Mouse (Mus musculus): ENCODE measurements around the gene Islr.
A peak's percentile ranks its signal among the peaks of the same experiment; 100 is the strongest.
"Not testable (repeated sequence)": the region's sequence is repeated elsewhere in the genome, so short reads cannot be mapped to it uniquely, and the experiment has no call there.

Islr gene

DNA sequence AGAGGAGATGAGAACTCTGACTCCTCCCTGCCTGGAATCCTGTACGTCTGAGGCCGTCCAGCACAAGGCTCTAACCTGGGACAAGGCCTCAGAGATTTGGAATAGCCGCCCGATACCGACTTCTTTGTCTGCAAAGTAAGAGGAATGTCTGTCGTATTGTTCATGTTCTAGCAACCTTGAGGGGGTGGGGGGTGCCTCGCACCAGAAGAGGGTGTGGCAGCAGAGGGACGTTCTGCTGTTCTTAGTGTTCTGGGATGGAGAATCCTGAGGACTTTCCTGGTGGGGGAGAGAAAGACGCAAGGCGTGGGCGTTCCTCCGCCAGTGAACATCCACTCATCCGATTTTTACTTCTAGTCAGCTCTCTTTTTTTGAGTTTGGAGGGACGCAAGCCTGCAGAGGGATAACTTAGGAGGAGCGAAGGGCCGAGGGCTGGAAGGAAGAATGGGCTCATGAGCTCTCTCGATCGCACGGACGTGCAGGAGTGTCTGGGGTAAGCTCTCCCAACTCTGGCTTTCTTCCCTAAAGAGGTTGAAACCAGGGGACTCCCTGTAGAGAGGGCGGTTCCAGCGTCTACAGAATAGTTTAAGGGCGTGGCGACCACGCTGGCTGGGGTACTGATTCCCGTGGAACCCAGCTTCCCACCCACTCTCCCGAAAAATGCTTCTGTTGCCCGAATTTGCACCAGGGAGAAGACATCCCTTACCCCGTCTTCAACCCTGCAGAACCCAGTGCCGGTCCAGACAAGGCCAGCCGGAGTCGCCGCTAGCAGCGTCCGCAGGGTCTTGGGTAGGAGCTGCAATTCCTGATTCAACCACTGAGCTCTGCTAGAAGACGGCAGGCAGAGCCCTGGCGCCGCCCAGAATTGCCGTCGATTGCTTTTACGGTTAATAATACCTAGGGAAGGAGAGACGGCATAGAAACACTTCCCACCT, at the start of gene Islr, which contains the start of gene Islr2:
Islr (minus strand) TSS at position 791 of the 932 bp plus-strand sequence.
Islr2 (minus strand) TSS at position 804 of the 932 bp plus-strand sequence.
- ATAC-seq (ENCODE audit: low TSS enrichment), result no peak

DNA sequence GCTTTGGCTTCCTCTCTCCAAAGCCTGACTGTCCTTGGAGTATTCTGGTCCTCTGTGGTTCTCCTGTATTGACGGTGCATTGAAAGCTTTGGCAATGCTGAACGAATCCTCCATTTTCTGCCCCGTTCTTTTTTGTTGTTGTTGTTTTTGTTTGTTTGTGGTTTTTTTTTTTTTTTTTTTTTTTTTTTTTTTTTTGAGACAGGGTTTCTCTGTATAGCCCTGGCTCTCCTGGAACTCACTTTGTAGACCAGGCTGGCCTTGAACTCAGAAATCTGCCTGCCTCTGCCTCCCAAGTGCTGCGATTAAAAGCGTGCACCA, 49.7 kb upstream of the Islr start:
- not testable (repeated sequence) for ATAC-seq (ENCODE audit: low TSS enrichment)

DNA sequence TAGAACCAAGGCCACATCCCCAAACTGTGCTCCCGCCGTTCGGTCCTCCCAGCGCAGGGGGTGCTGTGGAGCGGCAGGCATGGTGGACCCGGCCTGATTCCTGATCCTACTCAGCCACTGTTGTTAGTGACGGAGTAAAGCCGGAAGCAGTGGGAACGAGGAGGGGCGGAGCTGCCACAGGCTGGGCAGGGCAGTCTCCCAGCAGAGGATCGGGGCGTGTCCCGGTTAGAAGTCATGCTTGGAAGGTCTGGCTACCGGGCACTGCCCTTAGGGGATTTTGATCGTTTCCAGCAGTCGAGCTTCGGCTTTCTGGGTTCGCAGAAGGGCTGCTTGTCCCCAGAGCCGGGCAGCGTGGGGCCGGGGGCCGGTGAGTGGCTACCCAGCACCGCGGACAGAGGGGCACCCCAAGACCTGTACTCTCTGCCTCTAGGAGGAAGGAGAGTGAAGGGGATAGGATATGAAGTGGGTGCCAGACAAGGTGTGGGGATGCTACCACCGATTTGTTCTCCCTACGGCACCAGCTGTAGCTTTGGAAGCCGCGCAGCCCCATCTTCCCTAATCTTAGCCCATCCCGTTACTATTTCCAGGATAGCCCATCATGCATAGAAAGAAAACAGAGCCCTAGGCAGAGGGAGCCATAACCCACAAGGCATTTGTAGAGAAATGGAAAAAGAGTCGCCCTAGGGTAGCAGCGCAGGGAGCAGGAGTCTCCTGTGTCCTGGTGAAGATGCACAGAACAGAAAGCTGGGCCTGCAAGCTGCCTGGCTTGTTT, 49.1 kb upstream of the Islr start, which contains the start of gene Stoml1:
Stoml1 (plus strand) TSS at position 132 of the 772 bp plus-strand sequence.
- ATAC-seq (ENCODE audit: low TSS enrichment), result peak; percentile 96

DNA sequence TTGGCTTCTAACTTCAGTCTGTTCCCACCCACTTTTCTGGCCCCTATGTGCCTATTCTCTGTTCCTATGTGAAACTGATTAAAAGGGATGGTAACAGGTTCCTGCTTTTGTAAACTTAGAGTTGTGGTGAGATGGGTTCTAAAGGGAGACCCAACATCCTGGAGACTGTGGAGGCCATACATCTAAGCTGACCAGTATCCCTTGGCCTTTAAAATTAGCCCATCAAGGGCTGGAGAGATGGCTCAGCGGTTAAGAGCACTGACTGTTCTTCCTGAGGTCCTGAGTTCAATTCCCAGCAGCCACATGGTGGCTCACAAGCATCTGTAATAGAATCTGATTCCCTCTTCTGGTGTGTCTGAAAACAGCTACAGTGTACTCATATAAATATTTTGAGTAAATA, 46.6 kb upstream of the Islr start:
- ATAC-seq (ENCODE audit: low TSS enrichment), result not testable (repeated sequence)

DNA sequence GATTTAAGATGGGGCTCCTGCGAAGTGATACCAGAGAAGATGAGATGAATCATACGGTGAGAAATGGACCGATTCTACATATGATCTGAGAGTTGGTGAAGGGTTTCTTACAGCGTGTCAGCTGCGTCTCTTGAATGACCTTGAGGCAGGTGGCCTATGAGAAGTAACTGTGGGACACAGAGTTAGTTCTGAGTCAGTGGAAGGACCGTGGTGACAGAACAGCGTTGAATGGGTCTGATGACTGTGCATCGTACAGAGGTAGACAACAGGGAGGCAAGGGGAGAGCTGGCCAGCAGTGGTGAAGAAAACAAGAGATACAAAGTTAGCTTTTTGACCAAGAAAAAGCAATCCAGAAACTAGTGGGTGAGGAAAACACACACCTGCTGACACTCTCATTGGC, 46.2 kb upstream of the Islr start:
- ATAC-seq (ENCODE audit: low TSS enrichment), result no peak

DNA sequence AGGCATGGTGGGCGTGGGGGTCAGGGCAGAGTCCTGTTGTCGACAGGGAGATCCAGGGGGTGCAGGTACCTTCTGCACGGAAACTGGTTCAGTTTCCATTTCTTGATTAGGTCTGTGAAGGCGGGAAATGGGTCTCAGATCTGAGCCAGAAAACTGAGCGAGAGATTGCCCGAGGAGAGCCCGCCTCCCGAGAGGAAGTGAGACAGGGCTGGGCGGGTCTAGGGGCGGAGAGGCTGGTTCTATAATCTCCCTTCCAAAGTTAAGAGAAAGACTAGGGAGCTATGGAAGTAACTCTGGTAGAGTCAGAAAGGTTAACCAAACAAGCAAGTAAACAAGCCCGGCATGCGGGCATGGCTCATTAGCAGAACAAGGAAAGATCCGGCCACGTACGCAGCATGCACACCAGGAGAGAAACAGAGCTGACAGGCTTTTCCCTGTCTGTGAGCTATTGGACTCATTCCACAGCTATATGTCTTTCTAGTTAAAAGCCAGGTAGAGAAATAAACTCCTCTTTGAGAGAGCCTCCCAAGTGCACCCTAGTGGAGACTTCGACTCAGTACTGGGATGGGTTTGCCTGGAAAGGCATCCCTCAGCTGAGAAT, 45.6 kb upstream of the Islr start, which contains the start of gene Pml:
Pml (minus strand) TSS at position 195 of the 601 bp plus-strand sequence.
- ATAC-seq (ENCODE audit: low TSS enrichment), result peak; percentile 76

DNA sequence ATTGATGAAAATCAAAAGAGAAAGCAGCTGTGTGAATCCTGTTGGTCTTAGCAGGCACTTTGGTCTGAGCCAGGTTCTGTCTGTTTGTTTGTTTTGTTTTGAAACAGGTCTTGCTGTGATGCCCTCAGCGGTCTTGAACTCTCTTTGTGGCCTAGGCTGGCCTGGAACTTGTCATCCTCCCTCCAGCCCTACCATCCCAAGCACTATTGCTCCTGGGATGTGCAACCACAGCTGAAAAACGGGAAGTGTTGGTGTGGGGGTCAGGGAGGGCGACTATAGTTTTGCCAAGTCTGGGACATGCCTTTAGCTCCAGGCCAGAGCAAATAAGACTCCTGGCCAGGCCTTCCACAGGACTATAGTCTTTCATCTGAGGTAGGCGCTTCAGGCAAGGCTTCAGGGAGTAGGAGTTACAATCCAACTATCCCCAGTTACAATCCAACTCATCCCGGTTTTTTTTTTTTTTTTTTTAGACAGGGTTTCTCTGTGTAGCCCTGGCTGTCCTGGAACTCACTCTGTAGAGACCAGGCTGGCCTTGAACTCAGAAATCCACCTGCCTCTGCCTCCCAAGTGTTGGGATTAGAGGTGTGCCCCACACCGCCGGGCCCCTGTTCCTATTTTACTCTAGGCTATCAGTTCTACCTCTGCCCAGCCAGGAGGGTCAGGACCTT, 44.8 kb upstream of the Islr start:
- ATAC-seq (ENCODE audit: low TSS enrichment), result no peak

DNA sequence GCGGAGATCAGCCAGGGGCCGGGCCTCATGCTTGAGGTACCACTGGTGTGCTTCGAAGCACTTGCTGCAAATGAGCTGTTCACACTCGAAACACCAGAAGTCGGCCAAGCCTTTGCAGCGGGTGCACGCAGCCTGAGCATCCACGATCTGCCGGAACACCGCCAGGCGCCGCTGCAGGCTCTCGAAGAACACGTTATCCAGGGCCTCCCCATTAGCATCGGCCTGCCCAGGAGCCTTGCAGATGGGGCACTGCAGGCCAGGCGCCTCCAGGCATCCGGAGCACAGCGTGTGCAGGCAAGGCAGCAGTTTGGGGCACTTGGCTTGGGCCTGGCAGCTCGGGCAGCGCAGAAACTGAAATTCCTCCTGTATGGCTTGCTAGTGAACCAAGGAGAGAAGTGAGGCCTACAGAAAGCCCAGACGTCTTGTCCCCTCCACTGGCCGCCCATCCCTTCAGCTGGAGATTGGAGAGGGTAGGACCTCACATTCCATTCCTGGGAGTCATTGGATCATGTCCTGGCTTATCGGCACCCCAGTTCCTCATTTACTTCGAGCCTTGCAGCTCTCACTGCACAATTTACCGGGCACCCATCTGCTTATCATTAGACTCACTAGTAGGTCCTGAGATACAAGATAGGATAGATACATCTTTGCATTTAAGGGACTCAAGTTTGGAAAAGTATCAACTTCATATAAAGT, 43.1 kb upstream of the Islr start:
- peak; percentile 73 for ATAC-seq (ENCODE audit: low TSS enrichment)

DNA sequence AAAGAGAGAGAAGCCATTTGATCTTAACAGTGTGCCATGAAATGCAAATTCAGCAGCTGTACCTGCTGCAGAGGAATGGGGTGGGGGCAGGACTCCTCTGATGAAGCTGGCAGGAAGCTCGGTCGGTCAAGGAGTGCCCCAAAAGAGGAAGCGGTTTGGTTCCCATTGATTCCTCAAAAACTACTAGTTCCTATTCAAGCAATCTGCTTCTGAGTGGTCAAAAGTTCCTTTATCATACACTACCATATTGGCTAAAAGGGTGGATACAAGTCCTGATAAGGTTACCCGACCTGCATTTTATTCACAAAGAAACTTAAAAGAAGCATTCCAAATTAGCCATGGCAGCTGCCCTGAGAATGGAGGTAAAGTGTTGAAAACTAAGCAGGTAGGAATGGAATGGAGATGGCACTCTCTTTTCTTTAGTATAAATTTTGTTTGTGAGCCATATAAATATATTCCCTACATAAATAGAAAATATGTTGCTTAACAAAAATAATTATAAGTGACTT, 42.0 kb upstream of the Islr start:
- no peak for ATAC-seq (ENCODE audit: low TSS enrichment)

DNA sequence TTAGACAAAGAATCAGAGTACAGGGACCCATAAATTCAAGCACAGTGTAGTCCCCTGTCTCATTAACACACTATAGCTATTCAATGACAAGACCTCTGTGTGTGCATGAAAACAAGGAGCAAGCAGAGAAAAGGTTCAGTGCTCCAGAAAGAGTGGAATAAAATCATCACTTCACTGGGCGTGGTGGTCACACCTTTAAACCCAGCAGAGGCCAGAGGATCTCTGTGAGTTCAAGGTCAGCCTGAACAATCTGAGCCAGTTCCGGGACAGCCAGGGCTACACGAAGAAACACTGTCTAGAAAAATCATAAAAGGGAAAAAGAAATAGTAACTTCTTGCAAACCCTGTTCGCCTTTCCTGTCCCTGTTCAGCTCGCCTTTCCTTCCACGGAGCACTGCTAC, 39.6 kb upstream of the Islr start:
- ATAC-seq (ENCODE audit: low TSS enrichment), result no peak

DNA sequence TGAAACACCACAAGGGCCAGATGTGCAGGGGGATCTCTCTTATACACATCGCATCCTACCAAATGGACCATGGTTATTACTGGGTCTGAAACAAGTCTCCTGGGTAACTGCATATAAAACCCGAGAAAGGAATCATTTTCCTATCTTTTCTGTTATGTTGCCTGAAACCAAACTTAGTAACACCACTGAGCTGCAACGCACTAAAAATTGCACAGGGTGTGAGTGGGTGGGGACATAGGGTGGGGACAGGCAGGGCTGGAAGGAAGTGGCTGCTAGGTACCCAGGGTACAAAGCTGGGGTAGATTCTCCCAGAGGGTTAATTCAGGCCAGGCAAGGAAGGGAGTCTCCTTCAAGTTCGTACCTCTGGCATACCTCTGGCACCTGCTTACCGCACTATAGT, 38.6 kb upstream of the Islr start:
- ATAC-seq (ENCODE audit: low TSS enrichment), result peak; percentile 83

DNA sequence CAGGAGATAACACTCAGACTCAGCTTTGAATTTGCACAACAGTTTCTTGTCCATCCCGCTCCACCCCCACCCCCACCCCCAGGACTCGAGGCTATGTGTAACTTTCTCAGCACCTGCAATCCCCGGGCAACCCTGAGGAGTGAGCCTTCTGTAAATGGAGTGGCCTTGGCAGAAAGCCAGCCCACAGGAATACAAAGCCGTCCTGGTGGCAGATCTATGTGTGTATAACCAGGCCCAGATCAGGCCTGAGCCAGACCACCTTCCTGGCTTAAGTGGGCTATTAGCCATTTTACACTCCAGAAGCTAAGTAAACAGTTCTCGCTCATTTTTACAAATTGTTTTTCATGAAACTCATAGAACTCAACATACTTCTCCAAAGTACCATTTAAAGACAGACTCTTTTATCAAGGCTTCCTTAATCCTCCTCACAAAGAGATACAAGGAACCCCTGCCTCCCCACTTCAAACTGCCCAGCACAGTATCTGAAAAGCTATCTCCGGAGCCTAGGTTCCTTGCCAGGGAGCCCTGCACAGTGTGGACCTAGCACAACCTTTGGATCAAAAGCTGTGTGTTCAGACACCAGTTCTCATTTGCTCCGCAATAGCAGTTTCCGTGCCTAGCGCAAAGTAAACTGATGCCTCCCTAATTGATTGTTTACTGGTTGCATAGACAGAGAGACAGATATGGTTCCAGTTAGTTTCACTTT, 37.8 kb upstream of the Islr start:
- ATAC-seq (ENCODE audit: low TSS enrichment), result no peak

DNA sequence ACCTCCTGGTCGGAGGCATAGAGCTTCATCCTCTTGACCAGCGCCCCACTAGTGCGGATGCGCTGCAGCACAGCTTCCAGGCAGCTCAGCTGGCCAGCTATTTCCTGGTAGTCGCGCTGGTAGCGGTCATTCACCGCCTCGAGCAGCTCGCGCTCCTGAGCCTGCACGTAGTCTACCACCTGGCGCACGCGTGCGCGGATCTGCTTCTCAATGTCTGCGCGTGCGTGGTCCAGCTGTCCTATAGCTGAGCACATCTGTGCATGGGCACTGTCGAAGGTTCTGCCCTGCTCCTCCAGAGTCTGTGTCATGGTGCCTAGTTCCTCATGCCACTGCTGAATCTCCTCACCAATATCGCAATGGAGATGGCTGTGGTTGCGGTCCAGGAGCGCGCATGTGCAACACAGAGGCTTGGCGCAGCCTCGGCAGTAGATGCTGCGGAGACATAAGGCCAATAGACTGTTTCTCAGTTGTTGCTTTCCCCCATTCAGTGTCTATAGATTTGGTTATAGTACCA, 30.5 kb upstream of the Islr start:
- ATAC-seq (ENCODE audit: low TSS enrichment), result no peak

DNA sequence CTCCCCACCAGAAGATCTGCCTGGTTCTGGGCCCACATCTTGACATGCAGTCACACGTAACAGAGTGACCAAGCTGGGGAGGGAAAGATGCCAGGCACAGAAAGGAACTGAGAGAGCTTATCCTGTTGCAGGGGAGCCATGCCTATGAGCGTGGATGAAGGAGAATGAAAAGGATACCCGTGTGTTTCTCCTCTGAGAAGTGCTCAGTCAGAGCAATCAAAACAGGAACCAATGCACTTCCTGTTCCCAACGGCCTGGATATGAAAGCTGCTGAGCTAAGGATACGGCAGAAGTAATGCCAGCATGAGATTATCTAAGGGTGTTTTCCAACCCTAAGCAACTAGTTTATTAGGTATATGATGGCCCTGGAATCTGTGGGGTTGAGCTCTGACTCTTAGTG, 28.3 kb upstream of the Islr start:
- no peak for ATAC-seq (ENCODE audit: low TSS enrichment)

DNA sequence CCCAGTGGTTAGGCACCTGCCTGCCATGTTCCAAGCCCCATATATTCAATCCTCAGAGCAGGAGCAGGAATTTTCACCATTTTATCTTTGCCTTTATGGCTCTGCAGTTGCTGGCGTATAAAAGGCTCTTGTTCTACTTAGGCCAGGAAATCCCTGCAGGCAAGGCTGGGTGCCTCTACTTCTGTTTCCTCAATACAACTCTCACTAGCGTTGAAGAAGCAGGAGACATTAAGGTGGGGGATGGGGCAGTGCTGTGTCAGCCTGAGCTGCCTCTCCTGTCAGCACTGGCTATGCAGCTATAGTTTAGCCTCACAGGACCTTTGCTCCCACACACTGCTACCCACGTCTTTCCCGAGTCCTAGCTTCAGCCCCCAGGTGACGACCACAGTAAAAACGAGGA, 27.6 kb upstream of the Islr start:
- ATAC-seq (ENCODE audit: low TSS enrichment), result no peak

DNA sequence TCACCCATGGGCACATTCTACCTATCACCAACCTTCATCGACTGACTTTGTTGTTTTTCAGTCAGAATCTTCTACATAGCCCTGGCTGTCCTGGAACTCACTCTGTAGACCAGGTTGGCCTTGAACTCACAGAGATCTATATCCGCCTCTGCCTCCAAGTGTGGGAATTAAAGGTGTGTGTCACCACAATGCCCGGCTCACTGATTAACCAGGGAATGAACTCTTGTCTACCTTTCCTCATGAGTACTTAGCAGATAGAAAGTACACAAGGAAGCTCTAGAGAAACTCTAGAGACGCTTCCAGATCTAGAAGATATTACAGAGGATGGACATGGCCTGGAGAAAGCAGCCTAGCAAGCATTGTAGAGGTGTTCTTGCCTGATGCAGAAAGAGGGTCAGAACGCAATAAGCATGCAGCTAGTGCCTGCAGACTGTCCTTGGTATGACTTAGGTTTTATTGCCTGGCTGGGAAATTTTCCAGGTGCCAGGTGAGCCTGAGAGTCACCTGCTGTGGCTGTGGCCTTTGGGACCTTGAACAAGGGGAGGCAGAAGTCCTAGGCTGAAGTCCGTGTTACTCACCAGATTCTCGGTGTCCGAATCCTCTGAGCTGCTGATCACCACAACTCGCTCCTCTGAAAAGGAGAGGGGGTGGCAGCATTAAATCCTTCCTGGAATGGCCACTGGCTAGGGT, 24.8 kb upstream of the Islr start:
- ATAC-seq (ENCODE audit: low TSS enrichment), result no peak

DNA sequence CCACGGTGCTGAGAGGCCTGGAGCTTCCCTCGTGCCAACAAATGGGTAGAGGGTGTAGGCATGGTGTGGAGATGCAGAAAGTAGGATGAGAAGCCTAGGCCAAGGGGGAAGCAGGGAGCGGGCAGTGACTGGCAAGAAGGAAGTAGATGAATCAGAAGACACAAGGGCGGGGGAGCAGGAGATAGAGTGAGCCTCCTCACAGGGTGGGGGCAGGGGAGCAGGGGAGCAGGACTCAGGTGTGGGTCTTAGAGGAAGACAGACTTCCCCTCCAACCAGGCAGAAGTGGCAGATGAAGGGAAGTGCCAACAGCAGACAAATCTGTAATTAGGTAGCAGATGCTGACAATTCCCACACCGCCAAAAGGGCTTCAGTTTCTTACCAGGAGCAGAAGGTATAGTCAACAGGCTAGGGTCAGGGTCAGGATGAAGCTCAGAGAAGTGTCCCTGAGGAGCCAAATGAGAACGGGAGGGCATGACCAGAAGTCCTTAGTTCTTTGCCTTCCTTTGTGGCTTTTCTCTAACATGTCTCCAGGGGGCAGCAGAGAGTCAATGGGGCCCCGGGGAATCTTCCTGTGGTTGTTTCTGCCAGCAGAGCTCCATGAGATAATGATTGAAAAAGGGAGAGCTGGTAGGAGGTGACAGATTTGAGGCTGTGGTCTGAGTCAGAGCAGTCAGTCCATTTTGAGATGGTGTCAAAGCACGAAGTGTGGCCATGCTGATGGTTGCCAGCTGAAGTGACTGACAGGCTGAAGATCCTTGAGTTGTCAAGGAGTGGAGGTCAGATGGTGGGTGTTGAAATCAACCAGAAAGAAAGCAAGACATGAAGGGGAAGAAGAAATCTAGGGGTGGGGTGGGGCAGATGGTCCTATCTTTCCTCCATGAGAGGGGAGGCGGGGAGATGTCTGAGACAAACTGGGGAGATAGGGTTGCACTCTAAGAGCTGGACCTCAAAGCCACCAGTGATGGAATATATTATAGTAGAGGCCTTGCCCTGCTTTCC, 22.1 kb upstream of the Islr start:
- ATAC-seq (ENCODE audit: low TSS enrichment), result peak; percentile 41; the same call in 1 of the 2 replicates

DNA sequence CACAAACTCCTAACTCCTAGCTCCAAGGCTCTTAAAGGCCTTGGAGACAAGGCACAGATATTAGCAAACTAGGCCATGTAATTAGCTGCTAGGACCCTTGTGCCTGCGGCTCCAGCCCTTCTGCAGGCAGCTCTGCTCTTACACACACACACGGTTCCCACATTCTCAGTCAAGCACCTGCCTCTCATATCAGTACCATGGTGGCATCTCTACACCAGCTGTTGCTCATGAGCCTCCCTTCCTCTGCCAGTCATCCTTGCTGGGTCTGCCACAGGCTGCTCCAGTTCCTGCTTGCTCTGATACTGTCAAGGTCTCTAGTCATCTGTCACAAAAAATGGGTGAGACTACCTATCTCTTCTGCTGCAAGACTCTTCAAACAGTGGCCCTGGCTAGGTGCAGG, 20.2 kb upstream of the Islr start:
- no peak for ATAC-seq (ENCODE audit: low TSS enrichment)
